Mouse (Mus musculus): ENCODE measurements around the gene Rabgap1. TPM values are rescaled to one million over a fixed set of nuclear protein-coding genes. Genes with fewer than 3 reads are reported as not detected.

Rabgap1 gene
- polyA plus RNA-seq (2015; fragmentation: Nextera tagmentation; extraction: Ambion mirVana): 5.6 and 6.2 TPM in 2 replicates

DNA sequence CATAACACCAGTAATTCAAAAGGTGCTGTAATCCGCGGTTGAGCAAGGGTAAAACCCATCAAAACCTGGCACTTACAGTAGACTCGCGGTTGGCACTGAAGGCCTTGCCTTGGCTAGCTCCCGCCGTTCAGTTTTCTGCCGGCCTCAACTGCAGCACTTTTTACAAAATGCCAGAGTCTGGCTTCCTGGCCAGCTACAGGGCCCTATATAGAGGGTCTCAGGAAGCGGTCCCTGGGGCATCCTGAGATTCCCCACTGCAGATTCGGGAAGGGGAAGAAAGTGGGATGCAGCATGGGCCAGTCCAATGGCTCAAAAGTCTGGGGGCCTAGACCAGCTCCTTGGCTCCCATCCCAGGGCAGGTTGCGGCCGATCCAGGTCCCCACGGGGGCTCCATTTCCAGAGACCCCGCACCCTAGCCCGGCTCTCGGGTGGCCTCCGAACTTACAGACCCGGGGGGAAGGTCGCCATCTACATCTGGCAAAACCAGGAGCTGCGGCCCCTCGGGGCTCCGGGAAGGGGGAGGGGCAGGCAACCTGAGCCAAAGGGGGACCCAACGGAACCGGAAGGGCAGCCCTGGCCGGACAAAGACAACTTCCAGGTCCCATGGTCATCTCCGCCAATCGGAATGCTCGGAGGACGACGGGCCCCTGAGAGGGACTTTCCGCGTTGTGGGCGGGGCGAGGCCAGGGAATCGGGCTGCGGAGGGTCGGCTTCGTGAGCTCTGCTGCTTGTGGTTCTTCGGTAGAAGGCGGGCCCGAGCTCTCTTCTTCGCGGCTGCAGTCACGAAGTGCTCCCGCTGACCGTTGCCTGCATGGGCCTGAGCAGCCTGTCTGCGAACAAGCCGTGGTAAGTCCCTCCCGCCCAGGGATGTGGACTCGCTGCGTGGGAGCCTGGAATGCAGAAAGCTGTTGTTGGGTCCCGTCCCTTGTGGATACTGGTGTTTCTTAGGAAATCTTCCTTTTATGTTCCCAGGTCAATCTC lies at the start of gene Rabgap1, which contains the start of the genes Zbtb26 and Zbtb6:
TSS of gene Rabgap1 (plus strand) at position 669 of the 981 bp plus-strand sequence.
TSS of gene Zbtb26 (minus strand) at position 525 of the 981 bp plus-strand sequence.
TSS of gene Zbtb6 (minus strand) at position 561 of the 981 bp plus-strand sequence.
- peak; percentile 99 for ATAC-seq
- DNase-seq: peak; percentile 96
- H3K9ac ChIP-seq (replicated peaks): peak within 1 kb of the TSS; percentile 93
- peak within 1 kb of the TSS; percentile 96 for H3K4me3 ChIP-seq (ENCODE audit: low read depth, low read length)
- H3K27me3 ChIP-seq (ENCODE audit: insufficient read depth, low read length): no peaks in the 10 kb centered on the region
- WGBS (ENCODE audit: insufficient replicate concordance): under 1% methylated on average over 50 of the region's 51 CpGs
- peak within 1 kb of the TSS; percentile 92 for H3K27ac ChIP-seq (ENCODE audit: low read depth)
- TF ChIP-seq EP300 (IDR thresholded peaks at IDR 0.05; ENCODE audit: low read depth) (peak; percentile 37; the same call in 1 of the 2 replicates), CTCF (IDR thresholded peaks at IDR 0.05; ENCODE audit: low read depth) (no peak)
- no peaks in the 10 kb centered on the region for H3K9me3 ChIP-seq (ENCODE audit: low read length)
- H3K36me3 ChIP-seq (replicated peaks; ENCODE audit: insufficient read depth, low read length): no peaks in the 10 kb centered on the region
- peaks cover 23% of the 10 kb centered on the region for H3K4me1 ChIP-seq (ENCODE audit: insufficient read depth)
- H3K4me2 ChIP-seq (ENCODE audit: low read depth, low read length): peak within 1 kb of the TSS; percentile 88

DNA sequence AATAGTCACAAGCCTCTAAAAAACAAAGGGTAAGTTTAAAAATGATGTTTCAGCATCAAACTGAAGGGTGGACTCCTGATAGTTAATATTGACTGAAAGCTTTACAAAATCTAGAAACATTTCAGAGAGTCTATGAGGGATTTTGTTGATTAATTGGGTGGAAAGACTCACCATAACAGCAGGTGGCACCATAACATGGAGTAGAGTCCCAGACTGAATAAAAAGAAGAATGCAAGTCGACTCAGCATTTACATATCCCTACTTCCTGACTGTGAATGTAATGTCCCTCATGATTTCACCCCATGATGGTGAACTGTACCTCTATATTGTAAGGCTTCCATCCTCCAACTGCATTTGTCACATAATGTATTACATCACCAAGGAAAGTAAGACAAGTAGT lies 47.5 kb upstream of the Rabgap1 start:
- Histone ChIP-seq H3K4me3 (ENCODE audit: low read depth, low read length) (no peak overlapping the region), H3K27me3 (ENCODE audit: insufficient read depth, low read length) (no peaks in the 10 kb centered on the region), H3K4me1 (ENCODE audit: insufficient read depth) (no peaks in the 10 kb centered on the region), H3K27ac (ENCODE audit: low read depth) (no peak overlapping the region), H3K9me3 (ENCODE audit: low read length) (no peaks in the 10 kb centered on the region), H3K36me3 (replicated peaks; ENCODE audit: insufficient read depth, low read length) (peaks cover 35% of the 10 kb centered on the region), H3K9ac (replicated peaks) (no peak overlapping the region), H3K4me2 (ENCODE audit: low read depth, low read length) (no peak overlapping the region)
- DNase-seq (no peak), ATAC-seq (no peak)
- WGBS (ENCODE audit: insufficient replicate concordance): 46% methylated on average over 1 of the region's 1 CpGs
- TF ChIP-seq CTCF (IDR thresholded peaks at IDR 0.05; ENCODE audit: low read depth) (peak; percentile 46), EP300 (IDR thresholded peaks at IDR 0.05; ENCODE audit: low read depth) (no peak)

DNA sequence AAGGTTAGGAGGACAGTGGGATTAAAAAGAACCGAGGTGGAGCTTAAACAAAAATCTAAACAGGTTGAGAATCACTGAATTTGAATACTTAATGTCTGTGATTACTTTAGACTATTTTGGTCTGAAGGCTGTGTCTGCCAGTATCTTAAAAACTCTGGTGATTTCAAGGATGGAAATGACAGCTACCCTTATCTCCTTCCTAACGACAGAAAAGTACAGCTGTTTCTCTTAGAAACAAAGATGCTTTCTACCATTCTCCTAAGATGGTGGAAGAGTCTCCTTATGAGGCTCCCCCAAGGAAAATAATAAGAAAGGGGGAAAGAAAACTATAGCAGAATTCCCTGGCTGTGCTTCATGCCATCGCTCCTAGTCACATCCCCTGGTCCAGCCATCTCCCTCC lies 21.2 kb upstream of the Rabgap1 start:
- Histone ChIP-seq H3K36me3 (replicated peaks; ENCODE audit: insufficient read depth, low read length) (no peaks in the 10 kb centered on the region; the same call in 1 of the 2 replicates), H3K4me2 (ENCODE audit: low read depth, low read length) (peak overlapping the region; percentile 96), H3K27ac (ENCODE audit: low read depth) (peak overlapping the region; percentile 92), H3K27me3 (ENCODE audit: insufficient read depth, low read length) (no peaks in the 10 kb centered on the region), H3K9me3 (ENCODE audit: low read length) (no peaks in the 10 kb centered on the region), H3K4me1 (ENCODE audit: insufficient read depth) (peaks cover 8% of the 10 kb centered on the region), H3K4me3 (ENCODE audit: low read depth, low read length) (peak overlapping the region; percentile 99), H3K9ac (replicated peaks) (peak overlapping the region; percentile 99)
- DNase-seq (no peak), ATAC-seq (no peak)
- WGBS (ENCODE audit: insufficient replicate concordance): 9% methylated on average over 3 of the region's 3 CpGs
- no peak for TF ChIP-seq CTCF (IDR thresholded peaks at IDR 0.05; ENCODE audit: low read depth)
- no peak for TF ChIP-seq EP300 (IDR thresholded peaks at IDR 0.05; ENCODE audit: low read depth)

DNA sequence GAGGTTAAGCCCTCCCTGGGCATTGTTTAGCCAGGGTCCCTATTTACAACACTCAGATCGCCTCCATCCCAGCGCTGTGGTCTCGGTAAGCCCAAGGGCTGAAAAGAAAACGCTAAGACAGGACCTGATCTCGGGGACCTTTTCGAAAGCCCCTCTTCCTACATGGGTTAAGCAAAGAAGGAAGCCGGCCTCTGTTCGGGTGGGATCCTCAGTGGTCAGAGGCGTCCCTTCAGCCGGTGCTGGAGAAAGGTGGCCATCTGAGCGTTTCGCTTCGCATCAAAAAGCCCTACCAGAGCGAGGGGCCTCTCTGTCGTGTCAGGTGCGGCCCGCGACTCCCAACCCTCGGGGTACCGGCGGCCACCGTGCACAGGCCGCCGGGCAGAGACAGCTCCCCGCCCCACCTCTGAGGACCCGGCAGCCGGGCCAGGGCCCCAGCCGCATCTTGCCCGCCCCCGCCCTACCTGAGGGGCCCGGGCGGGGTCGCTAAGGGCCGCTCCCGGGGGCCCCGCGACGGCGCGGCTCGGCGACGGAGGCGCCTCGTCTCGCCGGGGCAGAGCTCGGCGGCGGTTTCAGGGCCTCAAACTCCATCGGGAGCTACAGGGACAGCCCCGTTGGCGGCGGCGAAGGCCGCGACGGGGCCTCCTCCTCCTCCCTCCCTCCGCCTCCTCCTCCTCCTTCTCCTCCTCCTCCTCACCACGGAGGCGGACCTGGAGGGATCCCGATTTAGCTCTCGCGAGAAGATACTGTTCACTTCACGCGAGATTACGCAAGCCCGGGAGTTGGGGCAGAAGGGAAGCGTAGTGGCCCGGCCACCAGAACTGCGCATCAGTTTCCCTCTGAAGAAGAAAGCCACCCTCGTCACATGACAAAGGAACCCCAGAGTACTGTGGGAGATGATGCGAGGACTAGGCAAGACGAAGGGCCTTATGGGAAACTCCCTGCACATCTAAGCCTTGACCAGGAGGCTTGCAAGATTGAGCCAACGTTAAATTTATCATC lies 20.5 kb upstream of the Rabgap1 start, which contains the start of gene Rc3h2:
TSS of gene Rc3h2 (minus strand) at position 598 of the 999 bp plus-strand sequence.
- peaks cover 2% of the 10 kb centered on the region; the same call in 1 of the 2 replicates for H3K36me3 ChIP-seq (replicated peaks; ENCODE audit: insufficient read depth, low read length)
- DNase-seq: peak; percentile 95
- WGBS (ENCODE audit: insufficient replicate concordance): under 1% methylated on average over 73 of the region's 75 CpGs
- peak within 1 kb of the TSS; percentile 99 for H3K9ac ChIP-seq (replicated peaks)
- TF ChIP-seq CTCF (IDR thresholded peaks at IDR 0.05; ENCODE audit: low read depth) (no peak), EP300 (IDR thresholded peaks at IDR 0.05; ENCODE audit: low read depth) (peak; percentile 58; the same call in 1 of the 2 replicates)
- no peaks in the 10 kb centered on the region for H3K9me3 ChIP-seq (ENCODE audit: low read length)
- peak; percentile 98 for ATAC-seq
- peaks cover 8% of the 10 kb centered on the region for H3K4me1 ChIP-seq (ENCODE audit: insufficient read depth)
- peak within 1 kb of the TSS; percentile 92 for H3K27ac ChIP-seq (ENCODE audit: low read depth)
- H3K4me3 ChIP-seq (ENCODE audit: low read depth, low read length): peak within 1 kb of the TSS; percentile 99
- peak within 1 kb of the TSS; percentile 96 for H3K4me2 ChIP-seq (ENCODE audit: low read depth, low read length)
- H3K27me3 ChIP-seq (ENCODE audit: insufficient read depth, low read length): no peaks in the 10 kb centered on the region

DNA sequence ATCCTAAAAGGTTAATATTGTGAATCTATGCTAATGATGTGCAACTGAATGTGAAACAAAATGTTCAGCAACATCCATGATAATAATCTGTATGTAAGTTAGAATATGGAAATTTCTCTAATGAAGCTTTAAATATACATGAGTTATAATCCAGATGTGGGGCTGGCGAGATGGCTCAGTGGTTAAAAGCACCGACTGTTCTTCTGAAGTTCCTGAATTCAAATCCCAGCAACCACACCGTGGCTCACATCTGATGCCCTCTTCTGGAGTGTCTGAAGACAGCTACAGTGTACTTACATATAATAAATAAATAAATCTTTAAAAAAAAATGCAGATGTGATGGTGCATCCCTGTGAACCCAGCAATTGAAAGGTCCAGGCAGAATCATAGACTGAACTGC lies 19.4 kb upstream of the Rabgap1 start:
- DNase-seq (no peak), ATAC-seq (no peak)
- WGBS (ENCODE audit: insufficient replicate concordance): 33% methylated on average over 3 of the region's 3 CpGs
- Histone ChIP-seq H3K4me2 (ENCODE audit: low read depth, low read length) (no peak overlapping the region), H3K36me3 (replicated peaks; ENCODE audit: insufficient read depth, low read length) (peaks cover 8% of the 10 kb centered on the region; the same call in 1 of the 2 replicates), H3K4me1 (ENCODE audit: insufficient read depth) (peaks cover 8% of the 10 kb centered on the region), H3K27me3 (ENCODE audit: insufficient read depth, low read length) (no peaks in the 10 kb centered on the region), H3K9me3 (ENCODE audit: low read length) (no peaks in the 10 kb centered on the region), H3K4me3 (ENCODE audit: low read depth, low read length) (no peak overlapping the region), H3K27ac (ENCODE audit: low read depth) (no peak overlapping the region), H3K9ac (replicated peaks) (no peak overlapping the region)
- TF ChIP-seq CTCF (IDR thresholded peaks at IDR 0.05; ENCODE audit: low read depth) (no peak), EP300 (IDR thresholded peaks at IDR 0.05; ENCODE audit: low read depth) (no peak)

Measured in liver, postnatal 0 days (tissue).